Mouse (Mus musculus) heart, postnatal 0 days (tissue): Measurements from ENCODE around the gene Tm4sf20. TPM values are rescaled to one million over a fixed set of nuclear protein-coding genes. Genes with fewer than 3 reads are reported as not detected.

Experiments
- ATAC-seq: fragments of 200-750 bp; cut with Nextera tagmentation; 2 replicates; pipeline ENCODE4 v1.8.0; 2017; ENCODE audit warnings: low read depth, moderate number of reproducible peaks, moderate library complexity; ENCODE audit not compliant: insufficient read depth
- DNase-seq: peaks from one replicate; pipeline ENCODE4 v3.0.0-alpha.2; 2016; ENCODE audit warnings: low spot score
- H3K27ac ChIP-seq: fragments of 300-500 bp; sonication (generic); 2 replicates; pipeline ENCODE4 v1.5.1; 2014; ENCODE audit warnings: low read depth, mild to moderate bottlenecking
- H3K27me3 ChIP-seq: fragments of 300-500 bp; sonication (generic); 2 replicates; pipeline ENCODE4 v1.6.1; 2014; ENCODE audit warnings: low read length, mixed read lengths; ENCODE audit not compliant: control insufficient read depth, insufficient read depth
- H3K36me3 ChIP-seq: fragments of 300-500 bp; sonication (generic); replicated peaks from 2 replicates; pipeline ENCODE4 v1.6.1; 2014; ENCODE audit warnings: low read length, mixed read lengths; ENCODE audit not compliant: control insufficient read depth, insufficient read depth
- H3K4me1 ChIP-seq: fragments of 300-500 bp; sonication (generic); 2 replicates; pipeline ENCODE4 v1.6.1; 2014; ENCODE audit warnings: antibody characterized with exemption; ENCODE audit not compliant: control insufficient read depth, insufficient read depth
- H3K4me2 ChIP-seq: fragments of 300-500 bp; sonication (generic); 2 replicates; pipeline ENCODE4 v1.6.1; 2014; ENCODE audit warnings: low read depth, mild to moderate bottlenecking, low read length, moderate library complexity
- H3K4me3 ChIP-seq: fragments of 300-500 bp; sonication (generic); 2 replicates; pipeline ENCODE4 v1.5.1; 2014; ENCODE audit warnings: low read depth, low read length
- H3K9ac ChIP-seq: fragments of 300-500 bp; sonication (generic); replicated peaks from 2 replicates; pipeline ENCODE4 v1.6.1; 2014; ENCODE audit warnings: low read depth, low read length, mixed read lengths
- H3K9me3 ChIP-seq: fragments of 300-500 bp; sonication (generic); replicated peaks from 2 replicates; pipeline ENCODE4 v1.6.1; 2016; ENCODE audit warnings: low read length; ENCODE audit not compliant: control insufficient read depth
- CTCF ChIP-seq: IDR thresholded peaks from 2 replicates; pipeline ENCODE4 v1.5.1; 2016; ENCODE audit warnings: antibody characterized with exemption, control low read depth, low read depth
- EP300 ChIP-seq: IDR thresholded peaks from 2 replicates; pipeline ENCODE4 v1.6.1; 2016; ENCODE audit warnings: antibody characterized with exemption, low read depth
- WGBS: fragments of 180-500 bp; shearing (Covaris S2); extraction: QIAGEN DNeasy Blood & Tissue Kit; methylation state at CpG from one replicate; pipeline ENCODE4 v1.1.7; 2014; 5-methylcytosine and 5-hydroxymethylcytosine counted together
- polyA plus RNA-seq: library from polyadenylated mRNA; unstranded; fragments of >200 nt; fragmentation: Nextera tagmentation; extraction: Ambion mirVana; gene quantifications from 2 replicates; pipeline ENCODE4 v1.2.1, GENCODE M21; 2015
- total RNA-seq: library from RNA; depleted of rRNA; stranded (reverse); fragments of >200 nt; gene quantifications from 2 replicates; pipeline ENCODE4 v1.2.3, GENCODE M21; 2014; ENCODE audit warnings: low replicate concordance

Gene Tm4sf20
- total and polyA plus RNA-seq, 2 experiments from 2014 or later = not detected

DNA sequence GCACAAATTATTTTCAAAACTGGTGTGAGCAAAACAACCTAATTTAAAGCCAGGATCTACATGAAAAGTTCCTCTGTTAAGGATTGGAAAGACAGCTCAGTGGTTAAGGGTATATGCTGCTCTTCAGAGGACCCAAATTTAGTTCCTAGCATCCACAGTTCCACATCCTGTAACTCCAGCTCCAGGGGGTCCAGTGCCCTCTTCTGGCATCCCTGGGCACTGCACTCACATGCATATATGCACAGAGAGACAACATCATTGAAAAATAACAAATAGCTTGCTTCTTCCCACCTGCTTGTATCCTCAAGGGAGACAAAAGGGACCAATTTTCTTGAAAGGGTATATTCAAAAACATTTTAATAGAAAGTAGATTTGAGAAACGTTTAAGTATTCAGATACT lies 6.0 kb downstream of the Tm4sf20 start:
- H3K27ac ChIP-seq = no peak overlapping the region
- H3K36me3 ChIP-seq = 0 out of 2 replicates have a peak, but pooled peaks cover 7% of the 10 kb centered on the region
- no peak for ATAC-seq
- H3K4me3 ChIP-seq = no peak overlapping the region
- no peaks in the 10 kb centered on the region for H3K4me1 ChIP-seq
- H3K27me3 ChIP-seq = no peaks in the 10 kb centered on the region
- TF ChIP-seq CTCF = no peak
- no peak for TF ChIP-seq EP300
- DNase-seq = no peak
- no peak overlapping the region for H3K9ac ChIP-seq
- 73% methylated on average over 1 of the region's 1 CpGs for WGBS
- H3K9me3 ChIP-seq = no peaks in the 10 kb centered on the region
- H3K4me2 ChIP-seq = no peak overlapping the region

DNA sequence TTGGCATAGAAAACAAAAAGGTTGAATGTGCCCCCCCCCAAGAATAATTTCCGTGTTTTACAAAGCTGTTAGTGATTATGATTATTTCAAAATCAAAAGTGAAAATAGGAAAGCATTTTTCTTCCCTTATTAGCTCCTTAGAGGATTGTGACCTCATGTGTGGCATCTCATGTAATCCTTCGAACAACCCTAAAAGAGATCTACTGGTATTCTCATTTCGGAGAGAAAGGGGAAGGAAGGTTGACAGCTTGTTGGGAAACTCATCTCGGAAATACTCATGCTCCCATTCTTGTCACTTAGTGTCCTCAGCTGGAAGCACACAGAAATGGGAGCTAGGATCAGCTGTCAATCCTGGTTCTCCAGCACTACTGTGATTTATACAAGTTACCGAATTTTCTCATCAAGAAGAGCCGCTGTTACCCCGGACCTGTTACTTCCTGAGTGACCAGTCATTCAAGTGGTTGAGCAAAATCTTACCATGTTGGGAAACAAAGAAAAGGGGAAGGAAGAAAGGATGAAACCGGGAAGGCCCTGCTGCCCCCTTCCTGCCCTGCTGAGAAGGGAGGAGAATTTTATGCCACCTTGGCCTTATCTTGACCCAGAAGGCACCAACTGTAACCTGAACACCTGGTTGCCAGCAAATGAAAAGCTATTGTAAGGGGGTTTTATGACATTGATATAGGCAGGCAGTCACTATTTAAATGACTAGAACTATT lies 6.6 kb downstream of the Tm4sf20 start:
- WGBS = 88% methylated on average over 8 of the region's 8 CpGs
- Histone ChIP-seq H3K4me1 (no peaks in the 10 kb centered on the region), H3K4me2 (no peak overlapping the region), H3K9ac (no peak overlapping the region), H3K27ac (no peak overlapping the region), H3K27me3 (no peaks in the 10 kb centered on the region), H3K36me3 (0 out of 2 replicates have a peak, but pooled peaks cover 9% of the 10 kb centered on the region), H3K9me3 (no peaks in the 10 kb centered on the region), H3K4me3 (no peak overlapping the region)
- no peak for ATAC-seq
- DNase-seq = no peak
- TF ChIP-seq CTCF (no peak), EP300 (no peak)

DNA sequence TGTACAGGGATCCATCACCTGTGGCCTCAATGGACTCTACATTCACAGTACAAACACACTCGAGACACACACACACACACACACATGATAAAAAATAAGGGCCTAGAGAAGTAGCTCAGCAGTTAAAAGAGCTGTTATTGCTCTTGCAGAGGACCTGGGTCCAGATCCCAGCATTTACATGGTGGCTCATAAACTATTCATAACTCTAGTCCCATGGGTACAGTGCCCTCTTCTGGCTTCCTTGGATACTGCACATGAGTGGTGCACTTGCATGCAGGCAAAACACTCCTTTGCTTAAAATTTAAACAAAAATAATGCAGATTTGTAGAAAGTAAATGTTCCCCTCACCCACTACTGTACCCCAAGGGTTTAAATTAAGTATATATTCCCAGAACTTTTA lies 8.7 kb downstream of the Tm4sf20 start:
- Histone ChIP-seq H3K27me3 (no peaks in the 10 kb centered on the region), H3K27ac (no peak overlapping the region), H3K36me3 (peaks cover 25% of the 10 kb centered on the region), H3K9ac (no peak overlapping the region), H3K9me3 (no peaks in the 10 kb centered on the region), H3K4me1 (no peaks in the 10 kb centered on the region), H3K4me2 (no peak overlapping the region), H3K4me3 (no peak overlapping the region)
- ATAC-seq (no peak), DNase-seq (no peak)
- no peak for TF ChIP-seq CTCF
- TF ChIP-seq EP300 = no peak
- 91% methylated on average over 1 of the region's 1 CpGs for WGBS

DNA sequence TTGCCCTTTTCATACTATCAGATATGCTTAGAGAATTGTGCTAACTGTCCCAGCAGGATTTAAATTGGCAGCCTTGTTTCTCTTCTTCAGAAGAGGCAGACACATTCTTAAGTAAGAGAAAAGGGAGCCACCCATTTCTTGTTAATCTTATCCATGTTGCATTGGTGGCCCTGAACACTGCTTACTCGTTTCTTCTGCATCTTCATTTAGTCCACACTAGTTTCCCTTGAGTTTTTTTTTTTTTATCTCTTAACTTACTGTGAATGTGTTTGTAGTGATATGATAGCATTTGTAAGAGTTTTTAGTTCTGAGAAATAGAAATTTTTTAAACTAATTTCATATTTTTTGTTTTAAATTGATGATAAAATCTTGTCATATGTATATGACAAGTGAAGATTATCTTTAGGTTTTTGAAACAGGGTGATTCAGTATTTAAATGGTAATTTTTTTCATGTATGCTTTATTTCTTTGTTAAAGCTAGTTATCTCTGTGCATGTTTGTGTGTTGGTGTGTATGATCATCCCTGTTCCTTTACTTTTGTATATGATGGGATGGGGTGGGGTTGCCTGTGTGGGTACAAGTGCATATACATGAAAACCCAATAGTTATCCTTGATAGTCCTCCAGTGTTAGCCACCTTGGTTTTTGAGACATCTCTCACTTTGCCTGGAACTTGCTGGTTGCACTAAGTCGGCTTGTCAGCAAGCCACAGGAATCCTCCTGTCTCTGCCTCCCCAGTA lies 20.4 kb downstream of the Tm4sf20 start:
- Histone ChIP-seq H3K27ac (no peak overlapping the region), H3K4me1 (no peaks in the 10 kb centered on the region; the same call in 1 of the 2 replicates), H3K4me3 (no peak overlapping the region), H3K36me3 (peaks cover 42% of the 10 kb centered on the region), H3K27me3 (no peaks in the 10 kb centered on the region), H3K4me2 (no peak overlapping the region), H3K9me3 (no peaks in the 10 kb centered on the region), H3K9ac (no peak overlapping the region)
- WGBS = 75% methylated on average over 2 of the region's 2 CpGs
- no peak for TF ChIP-seq EP300
- TF ChIP-seq CTCF = no peak
- DNase-seq (no peak), ATAC-seq (no peak)

DNA sequence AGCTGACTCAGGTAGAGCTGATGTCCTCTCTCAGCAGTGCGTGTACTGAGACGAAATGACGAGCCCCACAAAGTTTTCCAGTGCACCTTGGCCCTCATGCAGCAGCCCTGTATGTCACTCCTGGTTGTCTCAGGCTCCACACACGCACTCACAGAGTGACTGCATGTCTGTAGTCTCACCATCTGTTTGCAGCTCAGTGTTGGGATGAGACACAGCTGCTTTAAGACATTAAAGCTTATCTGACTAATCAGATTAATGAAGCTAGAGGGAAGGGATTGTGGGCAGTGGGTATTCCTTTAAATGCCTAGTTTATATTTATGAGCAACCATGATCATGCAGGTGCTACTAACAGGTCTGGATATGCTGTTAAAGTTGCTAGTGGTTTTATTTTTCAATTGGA lies 21.9 kb downstream of the Tm4sf20 start:
- no peak overlapping the region for H3K9ac ChIP-seq
- ATAC-seq (no peak), DNase-seq (no peak)
- peaks cover 46% of the 10 kb centered on the region for H3K36me3 ChIP-seq
- no peaks in the 10 kb centered on the region; the same call in 1 of the 2 replicates for H3K4me1 ChIP-seq
- H3K4me3 ChIP-seq = no peak overlapping the region
- no peaks in the 10 kb centered on the region for H3K27me3 ChIP-seq
- 91% methylated on average over 4 of the region's 4 CpGs for WGBS
- TF ChIP-seq CTCF (no peak), EP300 (no peak)
- H3K4me2 ChIP-seq = no peak overlapping the region
- H3K27ac ChIP-seq = no peak overlapping the region
- H3K9me3 ChIP-seq = no peaks in the 10 kb centered on the region

DNA sequence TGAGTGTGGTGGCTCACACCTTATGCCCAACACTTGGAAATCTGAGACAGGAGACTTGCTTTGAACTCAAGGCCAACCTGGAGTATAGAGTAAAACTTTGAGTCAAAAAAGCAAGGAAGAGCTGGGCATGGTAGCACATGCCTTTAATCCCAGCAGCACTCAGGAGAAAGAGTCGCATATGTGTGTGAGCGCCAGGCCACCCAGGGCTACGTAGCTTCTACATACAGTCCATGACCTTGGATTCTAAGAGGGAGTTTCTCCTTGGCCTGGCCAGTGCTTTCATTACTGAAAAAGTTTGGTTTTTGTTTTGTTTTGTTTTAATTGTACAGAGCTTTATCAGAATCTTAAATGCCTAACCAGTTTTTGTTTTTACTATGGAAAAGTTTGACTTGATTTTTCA lies 24.3 kb downstream of the Tm4sf20 start:
- no peak overlapping the region for H3K27ac ChIP-seq
- peaks cover 39% of the 10 kb centered on the region for H3K36me3 ChIP-seq
- no peak overlapping the region for H3K4me2 ChIP-seq
- H3K9ac ChIP-seq = no peak overlapping the region
- no peaks in the 10 kb centered on the region for H3K9me3 ChIP-seq
- ATAC-seq = no peak; the same call in 1 of the 2 replicates
- no peak for TF ChIP-seq CTCF
- TF ChIP-seq EP300 = no peak
- DNase-seq = no peak
- H3K4me3 ChIP-seq = no peak overlapping the region
- no peaks in the 10 kb centered on the region; the same call in 1 of the 2 replicates for H3K4me1 ChIP-seq
- H3K27me3 ChIP-seq = no peaks in the 10 kb centered on the region
- WGBS = 73% methylated on average over 3 of the region's 3 CpGs
